Mouse (Mus musculus): ENCODE measurements around the gene Gm20715.
A peak's percentile ranks its signal among the peaks of the same experiment; 100 is the strongest.
"Not testable (repeated sequence)": the region's sequence is repeated elsewhere in the genome, so short reads cannot be mapped to it uniquely, and the experiment has no call there.

Gene Gm20715

DNA sequence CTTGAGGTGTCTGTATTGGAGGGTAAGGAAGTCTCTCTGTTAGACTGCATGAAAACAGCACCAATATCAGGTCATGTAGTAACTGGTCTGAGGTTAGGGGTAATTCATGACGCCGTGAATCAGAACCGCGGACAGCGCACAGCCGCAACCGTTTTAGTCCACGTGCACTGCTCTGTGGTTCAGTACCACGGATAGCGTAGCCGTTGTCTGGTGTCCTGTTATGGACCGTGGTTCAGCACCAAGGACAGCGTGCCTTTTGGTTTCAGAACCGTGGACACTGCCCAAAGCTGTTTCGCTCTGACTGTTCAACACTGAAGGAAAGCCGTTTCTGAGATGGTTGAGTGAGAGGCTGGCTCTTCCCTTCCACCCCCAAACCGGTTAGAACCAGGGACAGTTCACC is at the start of gene Gm20715:
Gene Gm20715, plus strand, starts transcription at position 235 of the 400 bp plus-strand sequence.
- DNase-seq: peak; percentile 89

DNA sequence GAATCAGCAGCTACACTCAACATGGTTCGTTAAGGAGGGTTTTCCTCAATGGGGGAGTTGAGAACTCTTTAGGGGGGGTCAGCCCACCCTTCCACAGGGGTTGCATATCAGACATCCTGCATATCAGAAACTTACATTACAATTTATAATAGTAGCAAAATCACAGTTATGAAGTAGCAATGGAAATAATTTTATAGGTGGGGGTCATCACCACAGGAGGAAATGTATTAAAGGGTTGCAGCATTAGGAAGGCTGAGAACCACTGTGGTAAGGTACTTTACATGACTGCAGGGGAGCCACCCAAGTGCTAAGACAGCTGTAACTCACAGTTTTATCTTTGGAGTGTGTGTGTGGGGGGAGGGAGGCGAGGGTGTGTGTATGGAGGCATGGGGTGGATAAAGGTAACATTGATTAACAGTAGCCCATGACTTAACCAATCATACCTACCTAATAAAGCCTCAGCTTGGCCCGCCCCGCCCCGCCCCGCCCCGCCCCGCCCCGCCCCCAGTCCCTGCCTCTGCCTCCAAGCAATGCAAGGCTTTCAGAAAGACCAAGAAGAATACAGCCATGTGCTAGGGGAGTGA is 49.5 kb upstream of the Gm20715 start:
- DNase-seq: peak; percentile 74

DNA sequence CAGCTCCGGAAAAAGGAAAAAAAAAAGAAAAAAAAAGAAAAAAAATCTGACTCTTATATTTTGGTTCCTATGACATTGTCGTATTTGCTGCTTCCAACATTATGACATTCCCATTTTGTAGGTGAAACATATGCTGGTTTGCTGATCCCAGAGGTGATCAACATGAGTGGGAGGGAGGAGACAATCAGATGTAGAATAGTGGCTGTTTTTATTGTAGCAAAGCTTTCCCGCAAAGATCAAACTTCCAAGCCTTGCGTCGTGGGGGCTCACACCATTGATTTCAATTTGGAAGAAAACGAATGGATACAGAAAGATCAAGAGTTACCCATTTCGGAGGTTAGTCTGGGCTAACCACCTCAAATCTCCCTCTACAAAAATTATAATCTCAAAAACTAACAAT is 48.3 kb upstream of the Gm20715 start:
- DNase-seq: no peak

DNA sequence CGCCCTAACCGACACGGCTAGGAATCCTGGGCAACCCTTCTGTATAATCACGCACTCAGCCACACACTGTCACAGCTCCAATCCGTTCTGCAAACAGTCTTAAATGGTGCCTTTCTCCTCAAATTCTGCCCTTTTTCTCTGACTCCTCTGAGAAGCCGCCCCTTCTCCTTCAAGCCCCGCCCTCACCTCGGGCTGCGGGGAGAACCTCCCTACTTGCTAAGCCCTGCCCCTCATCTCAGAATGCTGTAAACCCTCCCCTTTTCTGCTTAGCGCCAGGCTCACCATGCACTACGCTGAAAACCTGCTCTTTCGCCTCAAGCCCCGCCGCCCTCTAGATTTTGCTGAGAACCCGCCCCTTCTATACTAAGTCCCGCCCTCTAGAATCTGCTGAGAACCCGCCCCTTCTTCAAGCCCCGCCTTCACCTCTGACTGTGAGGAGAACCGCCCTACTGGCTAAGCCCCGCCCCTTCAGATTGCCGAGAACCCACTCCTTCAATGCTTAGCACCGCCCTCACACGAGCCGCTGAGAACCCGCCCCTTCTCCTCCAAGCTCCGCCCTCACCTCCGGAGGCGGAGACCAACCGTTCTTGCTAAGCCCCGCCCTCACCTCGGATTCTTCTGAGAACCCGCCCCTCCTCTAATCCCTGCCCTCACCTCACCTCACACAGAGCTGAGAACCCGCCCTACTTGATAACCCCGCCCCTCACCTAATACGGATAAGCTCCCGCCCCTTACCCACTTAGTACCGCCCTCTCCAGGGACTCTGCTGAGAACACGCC is 47.6 kb upstream of the Gm20715 start:
- peak; percentile 97 for DNase-seq

DNA sequence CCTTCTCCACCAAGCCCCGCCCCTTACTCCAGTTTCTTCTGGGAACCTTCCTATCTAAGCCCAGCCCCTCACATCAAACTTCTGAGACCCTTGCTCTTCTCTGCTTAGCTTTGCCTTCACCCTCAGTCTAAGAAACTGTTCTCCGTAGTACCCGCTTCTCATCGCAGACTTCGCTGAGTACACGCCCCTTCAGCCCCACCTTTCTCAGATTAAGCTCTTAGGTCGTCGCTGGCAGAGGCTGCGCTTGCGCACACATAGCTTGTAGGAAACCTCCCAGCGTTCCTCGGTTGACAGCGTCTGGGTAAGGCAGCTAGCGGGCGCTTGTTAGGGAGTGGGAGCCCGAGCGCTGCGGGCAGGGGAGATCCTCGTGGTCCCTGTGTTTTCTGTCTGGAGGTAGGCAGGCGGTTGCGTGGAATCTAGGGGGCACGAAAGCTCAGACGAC is 47.0 kb upstream of the Gm20715 start, which contains the start of gene Zfp78:
Gene Zfp78, plus strand, starts transcription at position 234 of the 442 bp plus-strand sequence.
- peak; percentile 91 for DNase-seq

DNA sequence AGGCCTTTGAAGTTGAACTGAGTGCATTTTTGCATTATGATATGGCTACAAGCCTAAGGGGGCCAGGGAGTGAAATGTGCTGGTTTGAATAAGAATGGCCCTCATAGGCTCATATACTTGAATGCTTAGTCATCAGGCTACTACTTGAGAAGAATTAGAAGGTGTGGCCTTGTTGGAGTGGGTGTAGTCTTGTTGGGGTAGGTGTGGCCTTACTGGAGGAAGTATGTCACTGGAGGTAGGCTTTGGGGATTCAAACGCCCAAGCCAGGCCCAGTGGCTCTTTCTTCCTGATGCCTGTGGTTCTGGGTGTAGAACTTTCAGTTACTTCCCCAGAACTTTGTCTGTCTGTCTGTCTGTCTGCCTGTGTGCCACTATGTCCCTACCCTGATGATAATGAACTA is 45.3 kb upstream of the Gm20715 start:
- DNase-seq: no peak

DNA sequence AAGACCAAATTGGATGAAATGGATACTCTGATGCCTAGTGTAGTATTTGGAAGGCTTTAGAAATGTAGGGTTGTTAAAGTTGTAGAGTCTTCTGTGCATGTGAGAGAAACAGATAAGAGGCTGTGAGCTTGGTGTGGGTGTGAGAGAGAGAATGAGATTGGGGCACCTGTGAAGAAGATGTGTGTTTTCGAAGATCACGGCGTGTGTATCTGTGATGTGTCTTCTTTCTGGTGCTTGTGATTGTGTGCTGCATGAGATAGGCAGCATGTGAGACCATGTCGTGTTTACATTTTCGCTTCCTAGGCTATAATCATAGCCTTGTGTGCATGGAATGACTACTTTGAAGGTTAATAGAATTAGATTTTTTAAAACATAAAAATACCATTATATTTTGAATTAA is 42.9 kb upstream of the Gm20715 start:
- DNase-seq: peak; percentile 14

DNA sequence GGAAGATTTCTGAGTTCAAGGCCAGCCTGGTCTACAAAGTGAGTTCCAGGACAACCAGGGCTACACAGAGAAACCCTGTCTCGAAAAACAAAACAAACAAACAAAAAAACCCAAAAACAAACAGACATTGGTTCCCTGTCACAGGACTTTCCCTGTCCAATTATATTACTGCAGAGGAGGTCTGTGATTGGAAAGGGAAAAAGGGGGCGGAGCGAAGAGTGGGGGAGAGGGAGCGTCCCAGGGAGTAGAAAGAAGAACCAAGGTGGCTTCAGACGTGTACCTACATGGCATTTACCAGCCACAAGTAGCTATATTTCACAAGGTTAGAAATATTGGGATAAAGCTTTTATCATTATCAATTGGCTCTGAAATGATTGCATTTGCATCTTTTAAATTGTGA is 41.9 kb upstream of the Gm20715 start:
- DNase-seq: not testable (repeated sequence)

DNA sequence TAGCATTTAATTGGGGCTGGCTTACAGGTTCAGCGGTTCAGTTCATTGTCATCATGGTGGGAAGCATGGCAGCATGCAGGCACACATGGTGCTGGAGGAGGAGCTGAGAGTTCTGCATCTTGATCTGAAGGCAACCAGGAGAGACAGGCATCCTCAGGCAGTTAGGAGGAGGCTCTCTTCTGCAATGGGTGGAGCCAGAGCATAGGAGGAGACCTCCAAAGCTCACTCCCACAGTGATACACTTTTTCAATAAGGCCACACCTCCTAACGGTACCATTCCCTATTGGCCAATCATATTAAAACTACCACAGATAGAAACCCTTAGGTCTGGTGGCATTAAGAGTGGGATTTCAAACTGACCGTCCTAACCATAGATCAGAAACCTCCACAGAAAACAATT is 40.6 kb upstream of the Gm20715 start:
- peak; percentile 9 for DNase-seq

DNA sequence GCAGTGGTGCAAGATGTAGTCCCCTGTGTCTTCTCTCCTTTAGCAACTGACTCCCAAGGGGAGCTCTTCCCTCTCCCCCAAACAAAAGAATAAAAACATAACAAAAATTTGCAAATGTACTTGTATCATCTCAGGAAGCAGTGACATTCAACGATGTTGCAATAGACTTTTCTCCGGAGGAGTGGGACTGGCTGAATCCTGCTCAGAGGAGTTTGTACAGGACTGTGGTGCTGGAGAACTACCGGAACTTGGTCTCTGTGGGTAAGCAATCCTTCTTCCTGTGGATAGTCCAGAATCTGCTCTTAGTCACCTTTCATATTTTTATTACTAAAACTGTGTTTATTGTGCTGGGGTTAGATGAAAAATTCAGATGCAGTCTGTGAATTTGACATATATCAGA is 37.1 kb upstream of the Gm20715 start:
- DNase-seq: no peak

DNA sequence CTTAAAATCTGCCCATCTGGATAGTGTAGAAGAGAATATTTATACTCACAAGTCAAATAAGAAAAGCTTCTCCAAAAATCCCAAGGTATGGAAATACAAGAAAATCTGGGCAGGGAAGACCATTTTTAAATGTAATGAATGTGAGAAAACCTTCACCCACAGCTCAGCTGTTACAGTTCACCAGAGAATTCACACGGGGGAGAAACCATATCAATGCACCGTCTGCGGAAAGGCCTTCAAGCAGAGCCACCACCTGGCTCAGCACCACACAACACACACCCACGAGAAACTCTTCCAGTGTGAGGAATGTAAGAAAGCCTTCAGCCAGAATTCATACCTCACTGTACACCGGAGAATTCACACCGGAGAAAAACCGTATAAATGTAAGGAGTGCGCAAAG is 31.6 kb upstream of the Gm20715 start:
- no peak for DNase-seq

DNA sequence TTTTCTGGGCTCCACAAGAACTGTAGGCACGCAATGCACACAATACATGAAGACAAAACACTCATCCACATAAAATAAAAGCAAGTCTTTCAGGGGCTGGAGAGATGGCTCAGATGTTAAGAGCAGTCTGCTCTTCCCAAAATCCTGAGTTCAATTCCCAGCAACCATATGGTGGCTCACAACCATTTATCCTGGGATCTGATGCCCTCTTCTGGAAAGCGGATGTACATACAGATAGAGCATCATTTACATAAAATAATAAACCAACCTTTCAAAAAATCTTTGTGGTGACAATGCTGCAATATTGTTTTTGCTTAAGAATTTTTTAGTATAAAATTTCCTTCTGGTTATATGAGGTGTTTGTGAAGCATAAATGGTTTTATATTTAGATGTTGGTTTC is 28.6 kb upstream of the Gm20715 start:
- no peak for DNase-seq

DNA sequence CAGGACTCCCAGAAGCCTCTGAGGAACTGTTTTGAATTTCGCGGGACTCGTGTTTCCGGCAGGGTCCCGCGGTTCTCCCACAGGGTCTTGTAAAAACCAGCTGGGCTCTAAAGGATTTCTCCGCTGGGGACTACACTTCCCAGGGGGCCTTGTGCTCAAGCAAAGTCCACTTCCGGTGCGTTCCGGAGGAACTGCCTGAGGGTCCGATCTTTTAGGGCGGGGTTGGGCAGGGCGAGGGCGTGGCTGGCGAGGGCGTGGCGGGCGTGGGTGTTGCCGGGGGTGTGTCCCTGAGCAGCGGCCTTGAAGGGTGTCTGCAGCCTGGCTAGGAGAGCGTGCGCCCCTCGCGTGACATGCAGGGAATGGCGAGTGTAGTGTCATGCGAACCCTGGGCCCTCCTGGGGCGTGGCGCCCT is 27.0 kb upstream of the Gm20715 start, which contains the start of gene Zfp28:
Gene Zfp28, plus strand, starts transcription at position 252 of the 412 bp plus-strand sequence.
- DNase-seq: peak; percentile 93

DNA sequence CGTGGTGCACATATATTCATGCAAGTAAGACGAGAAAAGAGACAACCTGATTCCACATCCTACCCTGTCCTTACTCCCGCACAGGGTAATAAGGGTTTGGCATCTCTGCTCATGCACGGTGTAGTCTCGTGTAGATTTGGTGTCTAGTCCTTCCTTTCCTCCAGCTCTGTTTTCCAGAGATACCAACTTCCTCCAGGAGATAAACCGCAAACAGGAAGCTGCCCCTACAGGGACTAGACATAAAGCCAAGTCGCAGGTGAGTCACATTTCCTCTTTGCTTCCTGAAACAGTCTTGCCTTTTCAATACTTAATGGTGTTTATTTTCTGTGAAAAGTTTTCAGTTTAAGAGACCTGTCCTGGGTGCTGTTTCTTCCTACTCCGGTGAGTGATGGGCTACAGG is 26.1 kb upstream of the Gm20715 start:
- DNase-seq: no peak

DNA sequence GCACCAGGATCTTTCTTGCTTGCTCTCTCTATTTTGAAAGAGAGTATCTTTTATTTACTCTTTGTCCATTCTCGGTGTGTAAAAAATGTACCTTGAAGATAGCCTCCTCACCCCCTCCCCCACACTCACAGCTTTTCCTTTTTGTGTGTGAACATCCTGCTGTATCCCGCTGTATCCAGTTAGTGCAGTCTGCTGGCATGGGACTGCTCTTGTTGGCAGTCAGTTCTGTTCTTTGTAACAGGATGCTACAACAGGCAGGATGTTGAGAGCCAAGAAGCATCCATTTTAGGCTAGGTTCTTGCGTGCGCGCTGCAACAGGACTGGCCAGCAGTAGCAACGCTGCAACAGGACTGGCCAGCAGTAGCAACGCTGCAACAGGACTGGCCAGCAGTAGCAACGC is 23.1 kb upstream of the Gm20715 start:
- DNase-seq: no peak

DNA sequence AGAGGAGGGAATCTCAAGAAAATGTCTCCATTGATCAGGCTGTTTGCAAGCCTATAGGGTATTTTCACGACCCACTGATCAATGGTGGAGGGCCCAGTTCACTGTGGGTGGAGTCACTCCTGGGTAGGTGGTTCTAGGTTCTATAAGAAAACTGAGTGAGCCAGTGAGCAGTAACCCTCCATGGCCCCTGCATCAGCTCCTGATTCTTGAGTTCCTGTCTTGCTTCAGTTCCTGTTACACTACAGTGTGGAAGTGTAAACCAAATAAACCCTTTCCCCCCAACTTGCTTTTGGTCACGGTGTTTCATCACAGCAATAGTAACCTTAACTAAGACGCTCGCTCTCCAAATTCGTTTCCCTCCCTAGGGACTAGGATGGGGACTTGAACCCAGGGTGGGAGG is 21.1 kb upstream of the Gm20715 start:
- no peak for DNase-seq

DNA sequence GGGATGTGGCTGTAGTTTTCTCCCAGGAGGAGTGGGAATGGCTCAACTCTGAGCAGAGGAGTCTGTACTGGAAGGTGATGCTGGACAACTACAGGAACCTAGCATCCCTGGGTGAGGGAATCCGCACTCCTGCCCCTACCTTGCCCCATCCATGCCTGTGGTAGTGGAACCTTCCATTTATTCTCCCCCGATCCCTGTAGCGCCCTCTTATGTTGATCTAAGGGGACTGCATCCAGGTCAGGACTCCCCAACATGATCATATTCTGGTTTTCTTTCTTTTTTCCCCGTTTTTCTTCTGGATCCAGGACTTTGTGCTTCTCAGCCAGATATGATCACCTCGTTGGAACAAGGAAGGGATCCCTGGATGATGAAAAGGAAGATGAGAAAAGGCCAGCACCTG is 20.6 kb upstream of the Gm20715 start:
- DNase-seq: no peak

DNA sequence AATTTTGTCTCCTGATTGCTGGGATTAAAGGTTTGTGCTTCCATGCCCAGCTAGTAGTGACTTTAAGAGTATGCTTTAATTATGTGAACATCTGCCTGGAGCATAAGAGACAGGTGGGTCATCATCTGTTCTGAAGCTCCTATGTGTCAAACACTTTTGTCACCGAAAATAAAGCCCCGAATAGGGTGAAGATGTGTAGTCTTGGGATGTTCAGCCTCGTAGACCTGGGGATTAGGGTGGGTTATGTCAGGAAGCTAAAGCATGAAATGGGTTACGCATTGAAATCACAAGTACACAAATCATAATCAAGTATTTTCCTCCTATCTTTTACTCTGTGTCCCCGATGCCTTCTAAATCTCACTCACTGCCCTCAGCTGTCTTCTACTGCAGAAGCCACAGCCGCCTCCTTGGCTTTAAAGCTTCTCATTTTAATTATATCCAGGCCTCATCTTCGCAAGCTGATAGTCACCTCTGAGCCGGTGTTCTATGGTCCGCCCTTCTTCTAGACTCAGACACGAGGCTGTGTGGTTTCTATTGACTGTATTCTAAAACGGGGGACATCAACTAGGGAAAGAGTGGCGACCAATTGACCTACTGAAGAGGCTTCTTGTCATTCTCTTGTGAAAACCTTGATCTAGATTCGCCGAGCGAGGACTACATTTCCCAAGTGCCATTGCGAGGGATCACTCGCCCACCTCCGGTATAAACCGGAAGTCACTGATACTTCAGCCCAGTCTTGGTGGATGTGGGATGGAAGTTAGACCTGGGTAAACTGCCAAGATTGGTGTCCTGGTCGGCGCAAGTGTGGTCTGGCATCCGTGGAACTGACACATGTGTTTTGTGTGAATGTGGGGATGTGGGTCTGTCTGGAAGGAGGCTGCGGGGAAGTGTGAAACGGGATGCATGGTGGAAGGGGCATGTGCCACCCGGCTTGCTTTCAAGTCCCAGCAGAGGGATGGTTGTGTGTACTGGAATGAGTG is 11.8 kb upstream of the Gm20715 start, which contains the start of gene Smim17:
Gene Smim17, plus strand, starts transcription at position 720 of the 980 bp plus-strand sequence.
- DNase-seq: peak; percentile 40

DNA sequence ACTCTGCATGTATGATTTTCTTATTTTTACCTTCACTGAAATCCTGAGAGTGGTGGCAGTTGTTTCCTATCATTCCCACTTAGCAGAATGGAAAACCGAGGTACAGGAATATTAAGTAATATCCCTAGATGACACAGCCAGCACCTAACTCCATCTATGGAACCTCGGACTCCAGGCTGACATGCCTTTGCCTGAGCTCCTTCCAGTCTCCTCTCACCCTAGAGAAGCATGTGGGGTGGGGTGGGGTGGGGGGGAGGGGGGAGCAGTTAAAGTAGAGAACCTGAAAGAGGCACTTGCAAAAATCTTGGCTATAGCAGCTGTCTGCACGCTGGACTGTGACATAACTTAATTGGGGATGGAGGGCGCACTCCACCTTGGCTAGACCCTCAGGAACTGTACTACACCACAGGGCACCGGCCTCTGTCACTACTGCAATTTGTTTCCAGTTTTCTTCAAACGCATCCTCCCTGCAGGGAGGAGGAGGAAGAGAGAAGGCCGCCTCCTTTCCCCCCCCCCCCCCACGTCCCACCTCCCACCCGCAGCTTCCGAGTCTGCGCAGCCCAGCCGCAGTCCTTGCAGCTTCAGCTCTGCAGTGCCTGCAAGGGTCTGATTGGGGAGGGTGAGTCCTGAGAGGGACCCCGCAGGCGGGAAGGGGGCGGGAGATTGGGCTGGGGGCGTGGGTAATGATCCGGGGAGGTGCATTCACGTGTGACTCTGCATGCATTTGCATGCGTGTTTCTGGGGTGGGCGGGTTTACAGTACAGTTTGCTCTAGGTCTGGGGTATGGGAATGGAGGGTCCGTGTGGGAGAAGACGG is 4.8 kb downstream of the Gm20715 start:
- DNase-seq: no peak

DNA sequence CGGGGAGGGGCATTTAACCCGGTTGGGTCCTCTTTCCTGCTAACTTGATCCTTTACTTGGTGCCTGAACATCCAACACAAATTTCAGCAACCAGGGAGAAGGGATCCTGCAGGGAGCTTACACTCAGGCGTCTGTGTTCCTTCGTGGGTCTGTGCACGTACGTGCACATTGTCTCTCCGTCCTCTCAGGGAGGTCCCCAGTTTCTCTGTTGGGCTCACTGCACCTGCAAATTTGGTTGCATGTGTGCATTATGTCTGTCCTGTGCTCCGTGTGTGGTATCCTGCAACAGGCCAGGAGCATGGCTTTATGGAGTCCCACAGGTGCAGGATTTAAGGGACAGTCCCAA is 5.3 kb downstream of the Gm20715 start:
- no peak for DNase-seq

DNA sequence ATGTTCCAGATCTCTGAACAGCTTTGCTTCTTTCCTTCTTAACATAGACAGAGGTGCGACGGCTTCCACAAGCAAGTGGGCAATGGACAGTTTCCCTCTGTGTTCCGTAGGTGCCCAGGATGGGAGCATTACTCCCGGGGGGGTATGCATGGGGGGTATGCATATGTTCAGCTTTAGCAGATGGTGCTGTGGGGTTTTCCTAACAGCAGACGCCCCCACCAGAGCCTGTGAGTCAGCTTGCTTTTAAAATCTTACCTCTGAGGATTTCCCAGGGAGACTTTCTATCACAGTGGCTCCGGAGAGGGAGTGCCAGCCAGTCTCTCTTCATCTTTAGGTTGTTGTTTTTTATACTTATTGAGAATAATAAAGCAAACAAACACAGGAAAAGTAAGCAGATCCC is 9.8 kb downstream of the Gm20715 start:
- DNase-seq: no peak

DNA sequence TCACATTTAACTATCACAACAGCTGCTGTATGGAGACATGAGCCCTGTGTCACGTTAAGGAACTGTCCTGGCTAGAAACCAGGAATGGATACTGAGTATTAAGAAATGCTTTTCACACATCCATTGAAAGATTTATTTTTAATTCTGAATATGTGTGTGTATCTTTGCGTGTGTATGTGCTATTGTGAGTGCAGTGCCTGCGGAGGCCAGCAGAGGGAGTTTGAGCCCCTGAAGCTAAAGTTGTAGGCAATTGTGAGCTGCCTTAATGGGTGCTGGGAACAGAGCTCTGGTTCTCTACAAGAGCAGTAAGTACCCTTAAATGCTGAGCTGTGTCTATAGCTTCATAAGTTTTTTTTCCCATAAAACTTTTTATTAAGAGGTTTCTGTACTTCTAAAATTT is 19.3 kb downstream of the Gm20715 start:
- no peak for DNase-seq

Measured in liver (tissue).